In the genomic region with DNA sequence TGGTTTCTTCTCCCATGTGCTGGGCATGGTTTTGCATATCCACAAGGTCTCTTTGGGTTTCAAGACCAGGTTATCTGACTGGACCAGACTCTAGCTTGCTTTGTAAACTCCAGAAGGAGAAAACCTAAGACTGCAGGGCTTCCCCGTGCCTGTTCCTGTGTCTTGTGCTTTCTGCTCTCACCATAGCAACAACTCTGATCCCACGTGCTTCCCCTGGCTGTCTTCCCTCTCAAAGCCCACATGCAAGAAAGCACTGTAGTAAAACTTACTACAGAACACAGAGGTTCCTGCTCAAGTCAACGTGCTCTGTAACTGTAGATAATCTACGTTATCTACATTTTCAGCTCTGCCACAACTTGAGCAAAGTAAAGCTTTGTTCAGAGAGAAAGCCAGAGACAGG, we compare ENCODE assay signal across 12 mouse cellular contexts. TPM values are rescaled to one million over a fixed set of nuclear protein-coding genes. Genes with fewer than 3 reads are reported as not detected.
DNase-seq lines count a peak whose midpoint lies in the region; ATAC-seq and TF ChIP-seq lines count a peak whose summit lies in the region.
"Had no signal": no experiment of that assay in that cellular context is flagged by ENCODE, and none has a peak within 500 bp of the region (broad histone marks: within the 10 kb centered on the region; RNA-seq: fewer than 3 reads in every experiment).

No protein-coding gene starts in this region.

- H3K36me3 ChIP-seq in forebrain, postnatal 0 days (ENCODE audit: insufficient read depth), result no peaks in the 10 kb centered on the region
- H3K36me3 ChIP-seq in forebrain, embryonic 13.5 days (ENCODE audit: poor library complexity, severe bottlenecking), result no peaks in the 10 kb centered on the region
- no peaks in the 10 kb centered on the region for H3K36me3 ChIP-seq in intestine, postnatal 0 days (ENCODE audit: control insufficient read depth, insufficient read depth)
- H3K36me3 ChIP-seq in hindbrain, embryonic 10.5 days, result no peaks in the 10 kb centered on the region
- H3K36me3 ChIP-seq in midbrain, embryonic 13.5 days, result no peaks in the 10 kb centered on the region
- H3K36me3 ChIP-seq: forebrain, embryonic 15.5 days had no signal

- no peak overlapping the region for H3K9ac ChIP-seq in forebrain, postnatal 0 days
- H3K9ac ChIP-seq in forebrain, embryonic 13.5 days, result no peak overlapping the region
- no peak overlapping the region for H3K9ac ChIP-seq in intestine, postnatal 0 days (ENCODE audit: low read depth, low read length)
- H3K9ac ChIP-seq in midbrain, embryonic 13.5 days (replicated peaks), result no peak overlapping the region
- H3K9ac ChIP-seq: forebrain, embryonic 15.5 days; liver, postnatal 0 days had no signal

- no peak overlapping the region for H3K4me2 ChIP-seq in forebrain, postnatal 0 days (ENCODE audit: low read depth)
- H3K4me2 ChIP-seq in forebrain, embryonic 13.5 days, result no peak overlapping the region
- H3K4me2 ChIP-seq in intestine, postnatal 0 days (replicated peaks; ENCODE audit: low read depth), result no peak overlapping the region
- H3K4me2 ChIP-seq in midbrain, embryonic 13.5 days (replicated peaks), result no peak overlapping the region
- H3K4me2 ChIP-seq: forebrain, embryonic 15.5 days had no signal

- H3K27ac ChIP-seq in forebrain, postnatal 0 days (ENCODE audit: low read depth, low read length), result no peak overlapping the region
- no peak overlapping the region for H3K27ac ChIP-seq in forebrain, embryonic 13.5 days
- no peak overlapping the region for H3K27ac ChIP-seq in intestine, postnatal 0 days (ENCODE audit: low read depth, low read length)
- H3K27ac ChIP-seq in hindbrain, embryonic 10.5 days, result no peak overlapping the region
- H3K27ac ChIP-seq in midbrain, embryonic 13.5 days, result no peak overlapping the region
- H3K27ac ChIP-seq: forebrain, embryonic 15.5 days had no signal

- no peaks in the 10 kb centered on the region for H3K27me3 ChIP-seq in forebrain, postnatal 0 days (ENCODE audit: insufficient read depth, low read length)
- H3K27me3 ChIP-seq in forebrain, embryonic 13.5 days, result no peaks in the 10 kb centered on the region
- no peaks in the 10 kb centered on the region for H3K27me3 ChIP-seq in intestine, postnatal 0 days (replicated peaks; ENCODE audit: control insufficient read depth, insufficient read depth, low read length)
- H3K27me3 ChIP-seq in hindbrain, embryonic 10.5 days (ENCODE audit: insufficient read depth, poor library complexity, severe bottlenecking), result 0 out of 2 replicates have a peak, but pooled peaks cover 4% of the 10 kb centered on the region
- no peaks in the 10 kb centered on the region for H3K27me3 ChIP-seq in midbrain, embryonic 13.5 days
- H3K27me3 ChIP-seq: forebrain, embryonic 15.5 days had no signal

- peak; percentile 58 for DNase-seq in forebrain, postnatal 0 days
- peak; percentile 87 for DNase-seq in brain, adult 2 months (ENCODE audit: low read depth, low spot score)
- DNase-seq in layer of hippocampus, adult 9-11 months, result peak; percentile 49
- DNase-seq in right cerebral cortex, postnatal 25 days, result peak; percentile 59
- no peak for DNase-seq in hindbrain, embryonic 10.5 days (ENCODE audit: low spot score)
- DNase-seq: heart, postnatal 36 days; kidney, postnatal 10 days; liver, postnatal 0 days had no signal

- WGBS in forebrain, postnatal 0 days, result 56% methylated on average over 4 of the region's 4 CpGs
- 68% methylated on average over 4 of the region's 4 CpGs for WGBS in forebrain, embryonic 13.5 days
- whole genome bisulfite sequencing in intestine, postnatal 0 days, result 37% methylated on average over 4 of the region's 4 CpGs
- WGBS in hindbrain, embryonic 10.5 days, result 71% methylated on average over 4 of the region's 4 CpGs
- 66% methylated on average over 4 of the region's 4 CpGs for WGBS in midbrain, embryonic 13.5 days

- TF ChIP-seq CTCF in forebrain, postnatal 0 days (IDR thresholded peaks at IDR 0.05; ENCODE audit: low read depth), result no peak
- no peak for TF ChIP-seq CTCF in intestine, postnatal 0 days (IDR thresholded peaks at IDR 0.05; ENCODE audit: low read depth)

- H3K4me1 ChIP-seq in forebrain, postnatal 0 days (ENCODE audit: insufficient read depth), result peaks cover 8% of the 10 kb centered on the region
- H3K4me1 ChIP-seq in forebrain, embryonic 13.5 days, result peaks cover 18% of the 10 kb centered on the region
- H3K4me1 ChIP-seq in intestine, postnatal 0 days (replicated peaks; ENCODE audit: control insufficient read depth, insufficient read depth, low read length), result no peaks in the 10 kb centered on the region
- H3K4me1 ChIP-seq in hindbrain, embryonic 10.5 days (replicated peaks), result peaks cover 14% of the 10 kb centered on the region
- peaks cover 25% of the 10 kb centered on the region for H3K4me1 ChIP-seq in midbrain, embryonic 13.5 days (replicated peaks)

- no peaks in the 10 kb centered on the region for H3K9me3 ChIP-seq in forebrain, postnatal 0 days (ENCODE audit: low read length)
- no peaks in the 10 kb centered on the region for H3K9me3 ChIP-seq in forebrain, embryonic 13.5 days (replicated peaks)
- H3K9me3 ChIP-seq in intestine, postnatal 0 days (ENCODE audit: control insufficient read depth), result no peaks in the 10 kb centered on the region
- no peaks in the 10 kb centered on the region for H3K9me3 ChIP-seq in hindbrain, embryonic 10.5 days
- no peaks in the 10 kb centered on the region for H3K9me3 ChIP-seq in midbrain, embryonic 13.5 days
- H3K9me3 ChIP-seq: forebrain, embryonic 15.5 days had no signal

- H3K4me3 ChIP-seq in forebrain, postnatal 0 days (ENCODE audit: low read depth, low read length), result no peak overlapping the region
- H3K4me3 ChIP-seq in forebrain, embryonic 13.5 days, result no peak overlapping the region
- no peak overlapping the region for H3K4me3 ChIP-seq in intestine, postnatal 0 days (ENCODE audit: low read depth, low read length)
- H3K4me3 ChIP-seq in hindbrain, embryonic 10.5 days, result no peak overlapping the region
- H3K4me3 ChIP-seq in midbrain, embryonic 13.5 days (replicated peaks), result no peak overlapping the region
- H3K4me3 ChIP-seq: forebrain, embryonic 15.5 days had no signal

- ATAC-seq in forebrain, postnatal 0 days, result peak; percentile 30; the same call in 1 of the 2 replicates
- ATAC-seq in forebrain, embryonic 13.5 days, result no peak
- ATAC-seq in intestine, postnatal 0 days, result no peak
- no peak for ATAC-seq in midbrain, embryonic 13.5 days
- ATAC-seq: forebrain, embryonic 15.5 days; liver, postnatal 0 days had no signal

RNA-seq across cellular contexts. Expression of a gene that starts 4.2 kb away (rescaled TPM):
- total RNA-seq in forebrain, postnatal 0 days (2014; rRNA removed), result 10.5 and 15.6 TPM in 2 replicates
- 3.4 and 5.7 TPM in 2 replicates for polyA plus RNA-seq in forebrain, postnatal 0 days (2015; fragmentation: Nextera tagmentation; extraction: Ambion mirVana)
- 1.3 and 1.7 TPM in 2 replicates for polyA plus RNA-seq in forebrain, embryonic 13.5 days (2015; fragmentation: Nextera tagmentation; extraction: Ambion mirVana)
- polyA plus RNA-seq in intestine, postnatal 0 days (2015; fragmentation: Nextera tagmentation; extraction: Ambion mirVana), result 0.37 and 0.47 TPM in 2 replicates
- 0.68 and 1.9 TPM in 2 replicates for polyA plus RNA-seq in hindbrain, embryonic 10.5 days (2016; fragmentation: Nextera tagmentation; extraction: Ambion mirVana)
- polyA plus RNA-seq in midbrain, embryonic 13.5 days (2015; fragmentation: Nextera tagmentation; extraction: Ambion mirVana), result 3.6 and 3.9 TPM in 2 replicates
